Mouse (Mus musculus): ENCODE measurements around the gene Plcb1.
"Not testable (repeated sequence)": the region's sequence is repeated elsewhere in the genome, so short reads cannot be mapped to it uniquely, and the experiment has no call there.

Gene Plcb1

DNA sequence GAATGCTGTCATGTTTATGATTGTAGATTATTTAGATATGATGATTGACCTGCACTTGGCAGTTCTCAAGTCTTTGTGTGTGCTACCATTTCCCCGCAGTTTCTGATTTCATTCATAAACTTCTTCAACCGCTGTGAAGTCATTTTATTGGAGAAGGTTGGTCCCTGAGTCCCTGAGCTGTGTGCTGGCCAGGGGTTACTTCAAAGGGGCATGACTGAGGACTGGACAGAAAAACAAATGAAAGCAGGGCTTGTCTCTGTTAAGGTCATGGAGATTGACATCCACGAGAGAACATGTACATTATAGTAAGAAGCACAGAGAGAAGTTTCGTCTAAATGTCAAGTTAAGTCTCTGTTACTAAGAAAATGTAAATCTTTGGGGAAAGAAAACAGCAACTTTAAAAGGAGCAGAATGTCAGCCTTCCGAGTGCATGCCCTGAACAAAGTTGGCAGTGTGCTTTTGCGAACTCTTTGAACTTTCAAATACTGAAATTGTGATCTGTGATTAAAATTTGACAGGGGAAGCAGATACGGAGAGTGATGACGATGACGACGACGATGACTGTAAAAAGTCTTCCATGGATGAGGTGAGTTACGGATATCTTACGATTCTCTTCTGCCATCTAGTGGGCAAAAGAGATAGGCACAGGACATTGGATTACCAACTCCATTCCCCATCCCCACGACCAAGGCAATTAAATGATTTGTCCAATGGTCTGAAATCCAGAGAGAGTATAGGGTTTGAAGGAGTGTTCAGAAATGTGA is 544.1 kb downstream of the Plcb1 start:
- peak; percentile 80 for DNase-seq

DNA sequence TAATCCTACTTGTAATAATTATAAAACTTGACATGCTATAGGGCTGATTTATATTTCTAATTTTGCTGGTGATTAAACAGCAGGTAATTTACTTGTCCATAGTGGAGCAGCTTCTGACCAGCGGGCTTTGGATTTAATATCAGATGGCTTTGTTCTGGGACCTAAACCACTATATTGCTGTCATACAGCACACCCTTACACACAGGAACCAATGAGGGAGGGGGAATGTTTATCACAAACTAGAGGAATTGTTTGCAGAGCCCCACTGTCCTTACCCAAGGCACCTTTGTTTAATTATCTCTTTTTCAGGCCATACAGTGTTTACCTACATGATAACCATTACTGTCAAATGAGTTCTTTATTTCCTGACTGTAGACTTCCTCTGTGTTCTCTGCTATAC is 546.0 kb downstream of the Plcb1 start:
- no peak for DNase-seq

DNA sequence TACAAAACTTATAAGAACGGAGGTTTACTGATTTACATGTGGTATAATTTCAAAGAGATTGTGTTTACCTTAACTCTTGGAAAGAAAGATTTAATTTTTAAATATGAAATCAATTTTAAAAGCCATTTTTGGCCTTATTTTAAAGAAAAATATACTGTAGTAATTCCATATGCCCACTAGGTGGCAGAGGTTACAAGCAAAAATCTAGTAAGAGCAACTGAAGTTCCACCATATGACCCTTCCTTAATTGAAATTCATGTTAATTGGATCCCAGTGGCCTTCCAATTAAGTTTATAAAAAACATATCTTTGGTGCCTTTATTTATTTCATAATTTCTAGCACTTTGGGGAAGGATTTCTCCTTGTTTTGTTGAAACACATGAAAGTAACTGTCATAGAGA is 570.4 kb downstream of the Plcb1 start:
- DNase-seq: peak; percentile 50

DNA sequence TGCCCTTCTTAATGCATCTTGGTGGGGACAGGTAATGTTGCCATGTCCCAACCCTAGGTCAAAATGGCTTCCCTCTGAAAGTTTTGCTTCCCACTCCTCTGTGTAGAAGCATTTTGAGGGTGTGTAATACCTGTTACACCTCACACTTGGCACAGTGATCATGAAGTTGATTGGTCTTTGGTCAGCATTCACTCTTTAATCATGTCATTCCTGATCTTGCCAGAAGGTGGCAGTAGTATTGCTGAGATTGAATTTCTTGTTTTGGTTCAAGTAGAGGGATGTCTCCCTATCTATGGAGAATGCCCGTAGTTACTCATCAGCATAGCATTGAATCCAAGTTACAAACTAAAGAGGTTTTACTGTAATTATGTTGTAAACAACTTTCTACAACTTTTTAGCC is 575.9 kb downstream of the Plcb1 start:
- DNase-seq: peak; percentile 77

DNA sequence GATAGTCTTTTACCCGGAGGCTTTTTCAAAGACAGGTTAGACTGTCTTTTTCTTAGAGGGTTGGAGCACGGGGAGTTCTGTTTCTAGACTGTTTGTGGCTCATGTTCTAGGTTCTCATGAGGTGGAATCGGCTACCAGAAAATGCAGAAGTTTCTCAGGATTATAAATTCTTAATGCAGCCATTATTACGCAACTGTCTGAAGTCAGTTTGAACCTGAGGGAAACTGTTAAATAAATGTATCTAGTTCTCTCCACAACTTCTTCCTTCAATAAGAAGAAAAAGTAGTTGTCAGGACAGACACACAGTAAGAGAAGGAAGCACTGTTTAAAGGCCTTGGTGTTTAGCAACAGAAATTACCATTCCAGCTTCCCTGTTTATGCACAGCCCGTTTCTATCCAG is 577.1 kb downstream of the Plcb1 start:
- no peak for DNase-seq

DNA sequence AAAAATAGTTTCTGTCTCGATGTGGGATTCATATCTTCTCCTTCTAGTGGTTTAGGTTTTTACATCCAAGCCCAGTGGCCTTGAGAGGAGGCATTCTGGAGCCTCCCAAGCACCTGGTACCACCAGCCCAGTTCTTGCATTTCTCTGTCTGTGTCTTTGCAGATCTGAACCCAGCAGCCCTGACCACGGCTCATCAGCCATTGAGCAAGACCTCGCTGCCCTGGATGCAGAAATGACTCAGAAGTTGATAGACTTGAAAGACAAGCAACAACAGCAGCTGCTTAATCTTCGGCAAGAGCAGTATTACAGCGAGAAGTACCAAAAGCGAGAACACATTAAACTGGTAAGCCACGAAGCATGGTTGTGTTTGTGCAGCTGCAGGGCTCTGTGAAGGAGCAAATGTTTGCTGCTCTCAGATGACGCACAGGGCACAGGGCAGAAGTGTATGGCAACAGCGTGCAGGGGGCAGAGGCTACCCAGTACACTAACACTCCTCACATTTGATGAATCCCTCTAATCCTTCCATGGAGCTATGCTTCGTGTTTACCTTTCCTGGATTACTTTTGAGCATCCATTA is 584.5 kb downstream of the Plcb1 start:
- DNase-seq: no peak

DNA sequence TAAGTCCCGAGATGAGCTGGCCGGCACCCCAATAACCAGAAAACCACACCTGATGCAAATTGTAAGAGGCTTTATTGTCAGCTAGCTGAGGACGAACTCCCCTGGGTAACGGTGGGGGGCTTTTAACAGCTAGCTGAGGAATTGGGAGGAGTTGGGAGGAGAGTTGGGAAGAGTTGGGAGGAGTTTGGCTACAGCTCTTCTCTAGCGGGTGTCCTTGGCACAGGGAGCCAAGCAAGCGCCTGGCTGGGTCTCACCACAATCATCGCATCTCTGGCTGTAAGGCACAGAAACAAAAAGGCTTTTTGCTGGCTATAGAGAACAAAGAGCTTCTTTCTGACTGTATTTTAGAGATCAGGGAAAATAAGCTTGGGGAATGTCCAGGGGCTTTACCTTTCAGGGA is 594.9 kb downstream of the Plcb1 start:
- DNase-seq: not testable (repeated sequence)

DNA sequence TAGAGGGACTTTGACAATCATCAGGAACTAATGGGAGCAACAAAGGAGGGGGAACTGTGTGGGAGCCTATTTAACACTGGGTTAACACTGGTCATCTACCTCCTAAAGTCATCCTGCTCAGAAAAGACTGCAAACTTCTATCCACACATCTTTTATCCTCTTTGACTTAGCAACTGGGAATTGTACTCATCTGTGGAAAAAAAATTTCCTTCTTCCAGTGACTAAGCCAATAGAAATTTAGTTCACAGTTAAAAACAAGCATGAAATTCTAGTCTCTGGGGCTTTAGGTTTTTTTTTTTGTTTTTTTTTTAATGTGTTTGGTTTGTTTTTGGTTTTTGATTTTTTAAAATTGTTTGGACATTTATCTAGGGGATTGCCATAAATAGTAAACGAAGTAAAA is 595.5 kb downstream of the Plcb1 start:
- DNase-seq: no peak

DNA sequence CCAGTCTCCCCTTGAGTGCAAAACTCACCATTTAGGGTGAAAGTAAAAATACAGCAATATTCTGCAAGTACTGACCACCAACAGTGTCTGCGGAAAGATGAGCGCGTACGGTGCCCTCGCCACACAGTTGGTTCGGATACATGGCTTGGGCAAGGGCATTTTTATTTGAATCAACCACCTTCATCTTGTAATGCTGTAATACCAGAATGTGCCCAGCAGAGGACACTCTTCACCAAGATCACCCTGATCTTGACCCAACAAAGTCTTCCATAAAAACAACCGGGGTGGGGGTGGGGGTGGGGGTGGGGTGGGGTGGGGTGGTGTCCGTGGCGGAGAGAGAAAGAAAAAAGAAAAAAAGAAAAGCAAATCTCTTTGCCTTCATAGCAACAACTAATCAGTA is 602.1 kb downstream of the Plcb1 start:
- DNase-seq: peak; percentile 55

DNA sequence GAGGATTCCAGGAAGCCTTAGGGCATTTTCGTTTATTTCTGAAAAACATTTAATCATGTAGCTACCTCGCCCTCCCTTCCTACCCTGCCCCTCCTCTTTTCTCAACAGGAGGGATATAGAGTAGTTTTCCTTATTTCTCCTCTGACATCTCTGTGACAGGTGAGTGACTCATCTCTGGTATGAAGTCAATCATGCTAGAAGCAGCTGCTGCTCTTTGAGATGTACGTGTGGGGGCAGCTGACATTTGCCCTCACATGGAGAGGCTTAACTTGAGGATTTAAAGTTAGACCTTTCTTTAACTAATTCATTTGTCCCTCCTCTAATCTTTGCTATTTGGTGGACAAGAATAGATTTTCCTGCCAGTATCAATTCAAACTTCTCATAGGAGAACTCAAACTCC is 608.8 kb downstream of the Plcb1 start:
- DNase-seq: no peak

DNA sequence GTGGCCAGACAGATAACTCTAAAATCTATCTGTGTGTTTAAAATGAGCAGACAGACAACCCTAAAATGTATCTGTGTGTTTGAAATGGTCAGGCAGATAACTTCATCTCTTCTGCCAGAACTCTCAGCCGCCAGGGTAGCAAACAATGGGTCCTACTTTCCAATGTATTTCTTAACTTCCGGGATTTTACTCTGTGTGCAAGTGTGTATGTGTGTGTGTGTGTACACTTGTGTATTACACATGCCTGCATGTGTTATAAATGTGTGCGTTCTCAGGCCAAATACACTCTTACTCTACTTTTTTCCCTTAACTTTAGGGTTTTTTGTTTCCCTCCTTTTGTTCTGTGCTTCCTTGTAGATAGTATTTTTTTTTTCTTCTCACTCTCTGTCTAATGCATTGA is 610.5 kb downstream of the Plcb1 start:
- no peak for DNase-seq

DNA sequence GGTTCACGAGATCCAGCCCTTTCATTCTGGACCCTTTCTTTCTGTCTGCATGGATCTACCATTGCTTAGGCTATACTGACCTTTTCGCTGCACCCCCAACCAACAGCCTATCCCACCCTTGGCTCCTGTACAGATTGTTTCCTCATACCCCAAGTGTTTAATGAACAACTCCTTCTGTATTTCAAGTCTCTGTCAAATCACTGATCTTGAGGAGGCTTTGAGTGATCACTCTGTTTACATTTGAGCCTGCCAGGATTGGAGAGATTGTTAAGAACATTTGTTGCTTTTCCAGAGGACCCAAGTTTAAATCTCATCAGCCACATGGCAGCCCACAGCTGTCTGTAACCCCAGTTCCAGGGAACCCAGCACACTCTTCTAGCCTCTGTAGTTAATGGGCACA is 612.1 kb downstream of the Plcb1 start:
- DNase-seq: no peak

DNA sequence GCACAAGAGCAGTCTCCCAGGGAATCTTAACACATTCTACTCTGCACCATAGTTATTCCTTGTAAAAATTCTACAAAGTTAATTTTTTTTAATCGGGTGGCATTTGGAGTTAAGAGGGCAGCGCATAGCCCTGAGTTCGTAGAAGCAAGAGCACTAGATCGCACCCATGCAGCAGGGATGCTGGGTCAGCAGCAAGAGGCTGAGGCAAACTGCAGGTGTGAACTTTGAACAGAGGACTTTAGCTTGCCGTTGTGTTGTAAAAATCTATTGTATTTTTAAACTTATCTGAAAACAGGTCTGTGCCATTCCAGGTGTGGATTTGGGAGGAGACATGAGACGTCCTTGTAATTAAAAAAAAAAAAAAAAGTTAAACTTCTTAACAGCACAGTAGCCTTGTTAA is 613.9 kb downstream of the Plcb1 start:
- DNase-seq: no peak

DNA sequence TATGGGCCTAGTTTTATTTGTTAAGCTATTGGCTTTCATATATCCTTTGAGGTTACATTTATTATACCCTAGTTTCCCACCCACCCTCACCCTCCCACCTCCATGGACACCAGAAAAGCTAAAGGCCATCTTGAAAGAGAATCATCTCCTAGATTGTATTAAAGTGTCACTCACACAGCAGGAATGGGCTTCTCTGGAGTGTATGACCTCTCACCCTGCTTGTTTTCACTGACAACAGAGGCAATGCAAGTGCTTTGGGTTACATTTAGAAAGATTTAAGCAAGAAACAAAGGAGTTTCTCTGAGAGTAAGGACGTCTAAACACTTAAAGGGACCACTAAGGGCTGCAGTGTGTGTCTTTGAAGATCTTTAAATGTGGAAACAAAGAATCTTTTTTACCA is 617.0 kb downstream of the Plcb1 start:
- DNase-seq: no peak

DNA sequence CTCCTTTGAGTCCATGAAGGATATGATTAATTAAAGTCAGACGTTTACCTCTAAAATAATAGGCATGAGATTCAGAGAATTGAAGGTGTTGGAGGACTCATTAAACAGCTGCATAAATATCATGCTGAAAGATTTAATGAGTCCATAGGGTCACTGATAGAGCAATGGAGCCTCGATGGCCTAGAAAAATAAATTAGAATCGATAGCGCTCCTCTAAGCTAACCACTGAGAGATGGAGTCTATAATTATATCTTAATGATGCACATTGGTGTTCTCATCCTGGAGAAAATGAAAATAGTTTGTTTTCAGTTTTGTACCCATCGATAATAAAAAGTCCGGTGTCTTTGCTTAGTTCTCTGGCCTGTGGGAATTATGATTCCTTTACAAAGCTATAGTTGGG is 617.5 kb downstream of the Plcb1 start:
- DNase-seq: no peak

DNA sequence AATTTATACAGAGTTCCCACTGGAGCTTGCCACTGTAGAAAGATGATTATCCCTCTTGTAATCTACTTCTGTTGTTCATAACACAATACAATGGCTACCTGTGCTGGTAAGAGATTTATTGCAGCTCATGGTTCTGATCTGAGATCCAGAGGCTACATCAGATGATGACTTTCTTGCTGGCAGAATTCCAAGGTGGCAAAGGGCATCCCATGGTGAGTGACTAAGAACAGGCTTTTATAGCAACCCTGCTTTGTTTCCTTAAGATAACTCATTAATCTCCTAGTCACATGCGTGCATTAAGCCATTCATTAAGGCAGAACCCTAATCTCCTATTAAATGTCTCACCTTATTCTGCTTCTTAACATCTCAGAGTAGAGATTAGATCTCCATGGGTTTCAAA is 618.2 kb downstream of the Plcb1 start:
- DNase-seq: peak; percentile 15

DNA sequence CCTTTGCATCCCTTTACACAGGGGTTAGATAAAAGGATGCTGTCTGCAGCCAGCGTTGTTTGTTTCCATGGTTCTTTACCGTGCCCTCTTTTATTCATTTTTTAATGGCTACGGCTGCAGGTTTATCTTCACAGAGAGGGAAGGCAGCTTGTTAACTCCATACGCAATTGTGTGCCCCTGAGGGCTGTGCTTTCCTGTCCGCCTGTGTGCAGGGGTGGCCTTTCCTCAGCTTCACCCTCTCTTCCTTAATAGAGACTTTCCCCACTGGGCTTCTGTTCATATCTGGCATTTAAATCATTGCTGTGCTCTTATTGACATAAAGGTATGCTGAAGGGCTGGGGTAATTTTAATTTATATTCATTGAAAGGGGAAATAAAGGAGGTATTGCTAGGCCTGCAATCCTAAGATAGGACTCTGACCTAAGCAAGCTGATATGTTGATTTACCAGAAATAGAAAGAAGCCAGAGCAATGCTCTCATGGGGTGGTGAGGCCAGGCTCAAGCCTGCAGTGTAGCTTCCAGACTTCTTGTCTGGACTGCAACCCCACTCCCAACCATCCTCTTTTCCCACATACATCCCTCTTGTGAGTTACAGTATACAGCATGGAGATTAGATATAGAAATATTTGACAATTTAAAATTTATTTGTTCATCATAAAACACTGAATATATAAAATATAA is 623.7 kb downstream of the Plcb1 start:
- no peak for DNase-seq

DNA sequence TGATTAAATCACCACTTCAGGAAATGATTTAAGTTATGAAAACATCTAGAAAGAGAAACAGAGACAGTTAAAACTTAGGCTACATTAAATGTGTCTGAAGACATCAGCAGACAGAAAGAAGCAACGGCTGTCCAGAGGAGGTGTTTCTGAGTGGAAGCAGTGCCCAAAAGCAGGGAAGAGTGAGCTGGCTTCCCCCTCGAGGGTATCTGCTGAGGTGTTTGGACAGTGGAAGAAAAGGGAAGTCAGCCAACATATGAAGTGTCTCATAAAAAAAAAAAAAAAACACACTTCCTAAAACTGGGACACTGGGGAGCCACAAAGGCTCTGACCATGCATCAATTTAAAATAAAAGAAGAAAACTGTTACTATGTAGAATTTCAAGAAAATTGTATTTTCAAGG is 625.8 kb downstream of the Plcb1 start:
- no peak for DNase-seq

DNA sequence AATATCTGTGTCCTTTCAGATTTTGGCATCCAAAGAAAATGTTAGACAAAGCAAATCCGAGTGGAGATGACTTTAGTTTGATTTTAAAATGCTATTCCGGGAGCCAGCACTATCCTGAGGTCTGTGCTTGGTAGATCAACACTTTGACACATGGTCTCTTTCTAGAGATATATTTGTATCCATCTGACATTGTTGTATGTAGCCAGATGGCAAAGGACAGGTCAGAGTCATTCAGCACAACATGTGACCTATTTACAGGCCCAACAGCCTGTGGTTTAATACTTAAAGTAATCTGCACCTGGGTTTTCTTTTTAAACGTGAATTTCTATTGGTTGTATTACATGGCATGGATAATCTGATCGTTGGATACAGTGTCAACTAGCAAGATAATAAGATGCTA is 629.3 kb downstream of the Plcb1 start:
- DNase-seq: peak; percentile 19

DNA sequence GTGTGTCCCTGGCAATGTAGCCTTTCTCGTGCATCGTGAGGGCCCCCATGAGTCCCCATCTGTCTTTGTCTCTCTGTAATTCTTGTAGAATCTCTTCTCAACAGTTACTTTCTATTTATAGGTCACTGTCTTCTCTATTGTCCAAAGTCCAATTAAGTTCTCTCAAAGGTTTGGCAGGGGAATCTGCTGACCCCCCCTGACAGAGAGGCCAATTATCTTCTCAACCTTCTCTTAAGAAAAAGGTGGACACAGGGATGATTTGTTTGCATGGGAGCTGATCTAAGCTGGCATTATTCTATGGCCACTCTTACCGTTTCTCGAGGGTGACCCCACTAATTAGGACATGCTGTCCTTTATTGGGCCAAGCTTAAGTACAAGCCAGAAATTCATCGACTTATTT is 633.4 kb downstream of the Plcb1 start:
- peak; percentile 79 for DNase-seq

DNA sequence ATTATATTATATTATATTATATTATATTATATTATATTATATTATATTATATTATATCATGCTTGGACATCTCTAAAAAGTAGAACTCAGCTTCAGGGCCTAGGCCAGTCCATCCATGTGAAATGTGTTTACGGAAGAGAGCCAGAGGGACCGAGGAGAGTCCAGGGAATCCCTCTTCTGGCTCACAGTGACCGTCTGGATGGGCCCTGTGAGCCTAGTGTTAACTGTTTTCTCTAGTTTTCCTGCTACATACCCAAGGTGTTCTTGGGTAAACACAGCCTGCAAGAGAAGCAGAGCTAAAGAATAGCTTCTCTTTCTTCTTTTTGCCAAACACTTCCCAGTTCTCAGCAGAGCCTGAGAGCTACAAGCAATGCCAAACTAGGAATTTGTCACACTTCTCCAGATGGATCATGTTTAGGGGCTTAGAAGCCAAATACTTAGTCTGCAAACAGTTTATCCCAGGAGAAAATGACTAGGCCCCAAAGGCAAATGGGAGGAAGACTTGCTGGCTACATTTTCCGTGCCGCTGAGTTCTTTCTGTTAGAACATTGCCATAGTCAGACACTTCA is 649.2 kb downstream of the Plcb1 start:
- DNase-seq: no peak

DNA sequence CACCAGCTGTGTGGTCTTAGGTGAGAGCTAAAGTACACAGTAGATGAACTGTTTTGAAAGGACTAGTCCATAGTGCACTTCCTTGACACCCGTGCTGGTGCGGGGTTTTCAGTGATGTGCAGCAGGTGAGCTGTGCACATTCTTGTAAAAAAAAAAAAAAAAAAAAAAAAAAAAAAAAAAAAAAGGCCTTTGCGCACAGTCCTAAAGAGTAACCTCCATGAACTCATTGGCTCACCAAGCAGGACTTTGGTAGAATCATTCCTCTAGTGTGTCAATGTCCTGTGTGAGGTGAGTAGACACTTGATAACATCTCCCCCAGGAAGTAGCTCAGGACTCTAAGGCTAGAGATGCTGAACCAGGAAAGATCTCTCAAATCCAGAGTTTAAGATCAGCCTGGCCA is 653.2 kb downstream of the Plcb1 start:
- no peak for DNase-seq

DNA sequence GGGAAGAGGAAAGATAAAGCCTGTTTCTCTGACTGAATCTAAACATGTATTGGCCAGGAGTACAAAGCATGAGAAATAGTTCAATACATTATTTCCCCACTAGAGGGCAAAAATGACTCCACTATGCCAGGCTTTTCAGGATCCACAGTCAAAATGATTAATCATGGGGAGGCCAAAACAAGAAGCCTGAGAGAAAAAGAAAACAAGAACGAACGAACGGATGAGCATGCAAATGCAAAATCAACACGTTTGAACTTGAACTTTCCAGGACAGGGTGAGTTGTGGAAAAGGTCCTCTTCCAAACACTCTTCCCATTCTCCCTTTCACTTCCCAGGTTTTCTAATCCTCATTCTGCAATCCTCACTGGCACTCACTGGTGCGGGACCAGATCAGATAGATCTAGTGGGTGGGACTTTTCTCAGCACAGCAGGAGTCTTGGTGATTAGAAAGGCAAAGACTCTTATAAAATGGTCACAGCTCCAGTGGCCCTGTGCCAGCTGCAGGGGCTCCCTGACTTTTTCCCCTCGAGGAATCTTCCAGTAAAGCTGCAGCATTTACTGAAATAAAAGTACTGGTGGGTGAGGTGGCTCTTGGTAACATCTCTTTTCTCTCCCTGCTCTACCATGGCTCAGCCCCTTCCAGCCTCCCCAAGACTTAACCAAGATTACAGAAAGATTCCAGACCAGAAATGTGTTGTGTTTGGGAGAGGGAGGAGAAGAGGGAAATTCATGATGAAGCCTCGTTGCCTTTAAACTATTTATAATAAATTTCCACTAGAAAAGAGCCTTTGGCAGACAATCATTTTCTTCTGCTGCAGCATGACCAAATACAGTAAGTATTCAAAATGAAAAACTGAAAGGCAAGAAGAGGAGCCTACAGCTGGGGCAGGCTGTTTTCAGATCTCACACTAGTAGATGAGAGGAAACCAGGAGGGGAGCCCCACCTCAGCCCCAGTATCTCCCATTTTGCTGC is 654.0 kb downstream of the Plcb1 start:
- DNase-seq: peak; percentile 70

Data from retina, postnatal 1 day (tissue).